Mouse (Mus musculus): Measurements from ENCODE around the gene Fbxo3.

- TF ChIP-seq CTCF (IDR thresholded peaks at IDR 0.05) (no peak), POLR2A (IDR thresholded peaks at IDR 0.05; ENCODE audit: insufficient read depth, low read depth, low read length) (no peak), EP300 (IDR thresholded peaks at IDR 0.05; ENCODE audit: insufficient read depth, low read depth, low read length) (no peak)
Observed at GRCm38 (mm10) chr2:104060996-104061395, 33.5 kb downstream of the Fbxo3 start.

Measured in heart, adult 2 months (tissue).